Mouse (Mus musculus) retina, embryonic 14.5 days (tissue): ENCODE data around the gene Nfya.

Experiments used
- DNase-seq: peaks from one replicate; pipeline ENCODE4 v3.0.0-alpha.2; 2015; ENCODE audit warnings: low spot score

Gene Nfya

GRCm38 (mm10) chr17:48430394-48430793 is 20.7 kb upstream of the Nfya start:
- DNase-seq: no peak

GRCm38 (mm10) chr17:48427852-48428530 is 18.3 kb upstream of the Nfya start:
- no peak for DNase-seq

GRCm38 (mm10) chr17:48426991-48427750 is 17.5 kb upstream of the Nfya start:
- DNase-seq: no peak

- no peak for DNase-seq
These were observed 16.3 kb upstream of the Nfya start for GRCm38 (mm10) chr17:48425823-48426612.

- DNase-seq: no peak
These were observed 14.5 kb upstream of the Nfya start for GRCm38 (mm10) chr17:48424237-48424636.

- no peak for DNase-seq
These were observed 9.9 kb upstream of the Nfya start for GRCm38 (mm10) chr17:48419571-48419970.

GRCm38 (mm10) chr17:48418781-48419180 is 9.1 kb upstream of the Nfya start:
- no peak for DNase-seq

GRCm38 (mm10) chr17:48418174-48418573 is 8.5 kb upstream of the Nfya start:
- DNase-seq: no peak

GRCm38 (mm10) chr17:48417521-48417920 is 7.8 kb upstream of the Nfya start:
- DNase-seq: no peak

GRCm38 (mm10) chr17:48416425-48417195 is 6.9 kb upstream of the Nfya start:
- peak; percentile 77 for DNase-seq

GRCm38 (mm10) chr17:48416011-48416410 is 6.3 kb upstream of the Nfya start:
- no peak for DNase-seq

- DNase-seq: no peak
These were observed 1.5 kb upstream of the Nfya start for GRCm38 (mm10) chr17:48411241-48411640.

GRCm38 (mm10) chr17:48410299-48410785 is 636 bp upstream of the Nfya start:
- no peak for DNase-seq

- DNase-seq: peak; percentile 77
These were observed 997 bp downstream of the Nfya start for GRCm38 (mm10) chr17:48408526-48409291.

- no peak for DNase-seq
These were observed 1.7 kb downstream of the Nfya start for GRCm38 (mm10) chr17:48407910-48408525.

GRCm38 (mm10) chr17:48407154-48407553 is 2.6 kb downstream of the Nfya start:
- DNase-seq: no peak

- no peak for DNase-seq
These were observed 5.0 kb downstream of the Nfya start for GRCm38 (mm10) chr17:48404706-48405105.

GRCm38 (mm10) chr17:48403848-48404247 is 5.9 kb downstream of the Nfya start:
- DNase-seq: no peak

GRCm38 (mm10) chr17:48402751-48403150 is 7.0 kb downstream of the Nfya start:
- no peak for DNase-seq

- DNase-seq: no peak
These were observed 8.0 kb downstream of the Nfya start for GRCm38 (mm10) chr17:48401710-48402109.

GRCm38 (mm10) chr17:48392616-48393015 is 17.1 kb downstream of the Nfya start:
- DNase-seq: no peak
